Mouse (Mus musculus) forebrain, embryonic 16.5 days (tissue): ENCODE measurements around the gene Vgll4. TPM values are rescaled to one million over a fixed set of nuclear protein-coding genes. Genes with fewer than 3 reads are reported as not detected.
"Not testable (repeated sequence)": the region's sequence is repeated elsewhere in the genome, so short reads cannot be mapped to it uniquely, and the experiment has no call there.

Source experiments
- ATAC-seq: fragments of 200-750 bp; cut with Nextera tagmentation; 2 replicates; pipeline ENCODE4 v1.8.0; 2017; ENCODE audit warnings: mild to moderate bottlenecking, moderate library complexity
- H3K27ac ChIP-seq: fragments of 300-500 bp; sonication (generic); 2 replicates; pipeline ENCODE4 v1.5.1; 2014; ENCODE audit warnings: low read length, control low read depth
- H3K27me3 ChIP-seq: fragments of 300-500 bp; sonication (generic); replicated peaks from 2 replicates; pipeline ENCODE4 v1.6.1; 2014; ENCODE audit warnings: low read length; ENCODE audit not compliant: control insufficient read depth, insufficient read depth
- H3K36me3 ChIP-seq: fragments of 300-500 bp; sonication (generic); 2 replicates; pipeline ENCODE4 v1.6.1; 2014; ENCODE audit not compliant: control insufficient read depth, insufficient read depth
- H3K4me1 ChIP-seq: fragments of 300-500 bp; sonication (generic); replicated peaks from 2 replicates; pipeline ENCODE4 v1.6.1; 2014; ENCODE audit warnings: low read length; ENCODE audit not compliant: control insufficient read depth, insufficient read depth
- H3K4me2 ChIP-seq: fragments of 300-500 bp; sonication (generic); 2 replicates; pipeline ENCODE4 v1.6.1; 2014; ENCODE audit warnings: mild to moderate bottlenecking, low read length, control low read depth
- H3K4me3 ChIP-seq: fragments of 300-500 bp; sonication (generic); replicated peaks from 2 replicates; pipeline ENCODE4 v1.5.1; 2014; ENCODE audit warnings: mild to moderate bottlenecking, low read length, control low read depth
- H3K9ac ChIP-seq: fragments of 300-500 bp; sonication (generic); replicated peaks from 2 replicates; pipeline ENCODE4 v1.6.1; 2014; ENCODE audit warnings: low read depth, low read length, control low read depth
- H3K9me3 ChIP-seq: fragments of 300-500 bp; sonication (generic); 2 replicates; pipeline ENCODE4 v1.6.1; 2016; ENCODE audit warnings: low read length; ENCODE audit not compliant: control insufficient read depth
- WGBS: fragments of 180-500 bp; shearing (Covaris S2); extraction: QIAGEN DNeasy Blood & Tissue Kit; methylation state at CpG from one replicate; pipeline ENCODE4 v1.1.7; 2014; 5-methylcytosine and 5-hydroxymethylcytosine counted together
- polyA plus RNA-seq: library from polyadenylated mRNA; unstranded; fragments of >200 nt; fragmentation: Nextera tagmentation; extraction: Ambion mirVana; gene quantifications from 2 replicates; pipeline ENCODE4 v1.2.1, GENCODE M21; 2015

The Vgll4 gene
- polyA plus RNA-seq, 1 experiment from 2014 or later, result 74.3 TPM

- no peak for ATAC-seq
- Histone ChIP-seq H3K36me3 (no peaks in the 10 kb centered on the region), H3K4me2 (no peak overlapping the region), H3K9me3 (peaks cover 3% of the 10 kb centered on the region; the same call in 1 of the 2 replicates), H3K9ac (no peak overlapping the region), H3K27ac (no peak overlapping the region), H3K27me3 (no peaks in the 10 kb centered on the region), H3K4me1 (peaks cover 27% of the 10 kb centered on the region), H3K4me3 (no peak overlapping the region)
- 93% methylated on average over 5 of the region's 5 CpGs for WGBS
Measured at GRCm38 (mm10) chr6:114927400-114927799, 42.4 kb downstream of the Vgll4 start.

GRCm38 (mm10) chr6:114926369-114927157, 43.2 kb downstream of the Vgll4 start:
- Histone ChIP-seq H3K4me1 (peaks cover 23% of the 10 kb centered on the region), H3K9me3 (peaks cover 3% of the 10 kb centered on the region; the same call in 1 of the 2 replicates), H3K4me3 (no peak overlapping the region), H3K9ac (no peak overlapping the region), H3K27ac (no peak overlapping the region), H3K4me2 (no peak overlapping the region), H3K36me3 (no peaks in the 10 kb centered on the region), H3K27me3 (no peaks in the 10 kb centered on the region)
- no peak for ATAC-seq
- WGBS, result 28% methylated on average over 6 of the region's 6 CpGs

- no peaks in the 10 kb centered on the region for H3K36me3 ChIP-seq
- 86% methylated on average over 4 of the region's 4 CpGs for WGBS
- no peak overlapping the region for H3K4me3 ChIP-seq
- H3K4me2 ChIP-seq, result no peak overlapping the region
- H3K27me3 ChIP-seq, result no peaks in the 10 kb centered on the region
- no peak overlapping the region for H3K27ac ChIP-seq
- H3K9me3 ChIP-seq, result peaks cover 3% of the 10 kb centered on the region; the same call in 1 of the 2 replicates
- H3K9ac ChIP-seq, result no peak overlapping the region
- no peak for ATAC-seq
- peaks cover 9% of the 10 kb centered on the region for H3K4me1 ChIP-seq
Measured at GRCm38 (mm10) chr6:114925196-114925595, 44.6 kb downstream of the Vgll4 start.

- ATAC-seq, H3K4me3 ChIP-seq, H3K4me2 ChIP-seq, H3K9ac ChIP-seq, H3K27me3 ChIP-seq, H3K36me3 ChIP-seq, H3K9me3 ChIP-seq, H3K27ac ChIP-seq: not testable (repeated sequence)
- H3K4me1 ChIP-seq, result peaks cover 22% of the 10 kb centered on the region
- 72% methylated on average over 7 of the region's 7 CpGs for WGBS
Measured at GRCm38 (mm10) chr6:114922355-114923096, 47.3 kb downstream of the Vgll4 start.

DNA sequence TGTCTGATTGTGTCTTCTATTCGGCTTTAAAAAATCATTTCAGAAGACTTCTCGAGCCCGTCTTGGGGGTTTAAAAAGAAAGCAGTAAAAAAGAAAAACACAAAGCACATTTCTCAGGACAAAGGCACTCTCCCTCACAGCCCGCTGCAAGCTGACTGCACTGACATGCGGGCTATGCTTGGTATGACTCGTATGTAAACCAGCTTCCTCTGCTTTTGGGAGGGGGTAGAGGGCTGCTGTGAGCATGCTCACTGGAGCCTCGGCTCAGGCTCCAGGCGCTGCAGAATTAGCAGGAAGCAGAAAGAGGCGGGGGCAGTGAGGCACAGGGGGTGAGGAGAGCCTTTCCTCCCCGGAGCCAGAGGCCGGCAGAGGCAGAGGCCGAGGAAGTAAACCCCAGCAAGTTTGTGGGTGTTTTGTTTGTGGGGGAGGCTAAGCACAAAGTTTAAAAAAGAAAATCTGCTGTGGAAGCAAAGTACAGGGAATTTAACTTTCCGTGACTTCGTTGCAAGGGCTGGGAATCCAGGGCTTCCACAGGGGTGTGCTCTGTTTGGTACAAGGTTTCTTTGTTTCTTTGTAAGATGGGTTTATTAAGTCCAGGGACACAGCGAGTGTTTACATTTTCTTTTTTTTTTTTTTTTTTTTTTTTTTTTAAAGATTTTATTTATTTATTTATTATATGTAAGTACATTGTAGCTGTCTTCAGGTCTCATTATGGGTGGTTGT, 48.0 kb downstream of the Vgll4 start:
- H3K36me3 ChIP-seq, result no peaks in the 10 kb centered on the region
- peaks cover under 1% of the 10 kb centered on the region; the same call in 1 of the 2 replicates for H3K9me3 ChIP-seq
- H3K27me3 ChIP-seq, result no peaks in the 10 kb centered on the region
- H3K9ac ChIP-seq, result peak overlapping the region; percentile 56
- peak overlapping the region; percentile 47 for H3K4me3 ChIP-seq
- WGBS, result 2% methylated on average over 15 of the region's 15 CpGs
- peak overlapping the region; percentile 43 for H3K27ac ChIP-seq
- H3K4me1 ChIP-seq, result peaks cover 30% of the 10 kb centered on the region
- ATAC-seq, result peak; percentile 96
- peak overlapping the region; percentile 60 for H3K4me2 ChIP-seq

DNA sequence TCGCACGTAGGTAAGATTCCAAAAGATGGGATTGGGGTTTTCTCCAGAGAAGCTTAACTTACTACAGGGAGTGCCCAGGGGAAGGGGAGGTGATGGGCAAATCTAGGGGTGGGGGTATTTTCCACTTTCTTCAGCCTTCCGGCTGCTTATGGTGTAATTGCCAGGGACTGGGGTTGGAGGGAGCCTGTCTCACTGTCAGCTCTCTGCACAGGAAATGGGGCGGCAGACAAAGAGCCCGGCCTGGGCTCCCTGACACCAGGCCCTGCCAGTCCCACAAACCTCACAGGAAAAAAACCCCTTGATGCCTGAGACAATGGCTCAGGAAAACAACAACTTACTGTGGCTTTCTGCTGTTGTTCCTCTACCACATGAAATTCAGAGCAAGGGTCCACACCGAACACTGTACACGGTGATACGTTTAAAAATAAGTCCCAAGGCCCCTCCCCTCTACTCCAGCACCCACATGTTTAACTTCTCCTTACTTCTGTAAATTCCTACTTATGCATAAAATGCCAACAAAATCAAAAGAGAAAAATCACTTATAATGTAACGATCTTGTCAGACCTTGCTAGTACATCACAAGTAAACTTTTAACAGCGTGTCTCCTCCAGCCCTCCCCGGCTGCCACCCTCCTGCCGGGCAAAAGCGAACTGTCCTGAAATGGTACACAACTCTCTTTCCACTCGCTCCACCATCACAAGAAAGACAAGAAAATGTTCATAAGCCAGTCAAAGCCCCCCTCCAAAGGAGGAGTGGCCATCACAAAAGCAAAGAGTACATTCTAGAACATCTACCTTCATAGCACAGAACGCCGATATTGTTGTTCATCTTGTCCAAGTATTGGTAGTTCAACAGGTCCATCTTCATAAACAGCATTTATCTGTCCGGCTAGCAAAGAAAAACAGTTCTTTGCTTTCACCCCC, 49.0 kb downstream of the Vgll4 start:
- peak overlapping the region; percentile 60 for H3K4me2 ChIP-seq
- peaks cover 40% of the 10 kb centered on the region for H3K4me1 ChIP-seq
- no peaks in the 10 kb centered on the region for H3K36me3 ChIP-seq
- peak overlapping the region; percentile 56 for H3K9ac ChIP-seq
- peak overlapping the region; percentile 47 for H3K4me3 ChIP-seq
- no peaks in the 10 kb centered on the region for H3K9me3 ChIP-seq
- ATAC-seq, result peak; percentile 37; the same call in 1 of the 2 replicates
- WGBS, result 2% methylated on average over 17 of the region's 17 CpGs
- peak overlapping the region; percentile 43 for H3K27ac ChIP-seq
- no peaks in the 10 kb centered on the region for H3K27me3 ChIP-seq

DNA sequence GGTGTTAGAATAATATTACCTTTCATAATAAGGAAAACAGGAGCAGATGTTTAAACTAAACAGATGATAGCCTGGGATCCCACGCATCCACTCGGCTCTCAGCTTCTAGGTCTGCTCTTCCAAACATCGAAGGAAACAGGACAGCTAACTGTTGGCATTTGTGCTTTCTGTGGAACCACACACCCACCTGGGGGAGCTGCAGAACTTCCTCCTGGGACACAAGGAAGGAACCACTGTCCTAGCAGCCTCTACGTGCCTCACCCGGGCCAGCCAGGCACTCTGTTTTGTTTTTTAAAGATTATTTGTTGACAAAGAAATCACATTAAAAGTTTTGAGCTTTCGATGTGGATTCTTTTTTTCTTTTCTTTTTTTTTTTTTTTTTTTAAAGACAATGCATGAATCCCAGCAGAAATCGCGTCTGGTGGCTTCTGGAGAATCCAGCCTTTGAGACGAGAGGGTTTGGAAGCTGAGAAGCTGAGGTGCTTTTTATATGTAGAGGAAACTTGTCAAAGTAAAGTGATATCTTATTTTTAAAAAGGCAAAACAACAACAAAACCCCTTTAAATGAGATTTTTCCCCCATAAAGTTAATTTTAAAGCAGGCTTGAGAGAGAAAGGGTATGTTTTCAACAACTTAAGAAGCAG, 50.0 kb downstream of the Vgll4 start:
- Histone ChIP-seq H3K36me3 (no peaks in the 10 kb centered on the region), H3K27ac (peak overlapping the region; percentile 13; the same call in 1 of the 2 replicates), H3K4me2 (peak overlapping the region; percentile 60), H3K27me3 (no peaks in the 10 kb centered on the region), H3K9me3 (no peaks in the 10 kb centered on the region), H3K9ac (peak overlapping the region; percentile 56), H3K4me3 (peak overlapping the region; percentile 47), H3K4me1 (peaks cover 50% of the 10 kb centered on the region)
- WGBS, result 11% methylated on average over 9 of the region's 9 CpGs
- ATAC-seq, result no peak

- Histone ChIP-seq H3K4me1 (peaks cover 58% of the 10 kb centered on the region), H3K27ac (no peak overlapping the region; the same call in 1 of the 2 replicates), H3K4me3 (peak overlapping the region; percentile 47), H3K4me2 (peak overlapping the region; percentile 60), H3K27me3 (no peaks in the 10 kb centered on the region), H3K36me3 (no peaks in the 10 kb centered on the region), H3K9ac (no peak overlapping the region), H3K9me3 (no peaks in the 10 kb centered on the region)
- ATAC-seq, result no peak
- 72% methylated on average over 9 of the region's 9 CpGs for WGBS
Measured at GRCm38 (mm10) chr6:114918994-114919393, 50.8 kb downstream of the Vgll4 start.
